Mouse (Mus musculus): Measurements from ENCODE around the gene Copa. TPM values are rescaled to one million over a fixed set of nuclear protein-coding genes. Genes with fewer than 3 reads are reported as not detected.

Gene Copa
- polyA plus RNA-seq, 1 experiment from 2014 or later: 237 TPM

Other genes starting within 250 kb of the Copa start
- 0.79 and 1.1 TPM in 2 replicates for gene Cd84, start 242.8 kb upstream of the Copa start, polyA plus RNA-seq (2015; fragmentation: Nextera tagmentation; extraction: Ambion mirVana)
- not detected in 2 replicates for gene Gm10521, start 186.9 kb upstream of the Copa start, polyA plus RNA-seq (2015; fragmentation: Nextera tagmentation; extraction: Ambion mirVana)
- 0.09 and 0.29 TPM in 2 replicates for gene Slamf6, start 165.0 kb upstream of the Copa start, polyA plus RNA-seq (2015; fragmentation: Nextera tagmentation; extraction: Ambion mirVana)
- gene Vangl2, start 54.1 kb upstream of the Copa start, polyA plus RNA-seq (2015; fragmentation: Nextera tagmentation; extraction: Ambion mirVana): 17.3 and 17.6 TPM in 2 replicates
- not detected in 2 replicates for gene Nhlh1, start 25.0 kb upstream of the Copa start, polyA plus RNA-seq (2015; fragmentation: Nextera tagmentation; extraction: Ambion mirVana)
- 130 and 137 TPM in 2 replicates for gene Ncstn, start 266 bp downstream of the Copa start, polyA plus RNA-seq (2015; fragmentation: Nextera tagmentation; extraction: Ambion mirVana)
- 149 and 154 TPM in 2 replicates for gene Pex19, start 44.2 kb downstream of the Copa start, polyA plus RNA-seq (2015; fragmentation: Nextera tagmentation; extraction: Ambion mirVana)
- gene Dcaf8, start 65.6 kb downstream of the Copa start, polyA plus RNA-seq (2015; fragmentation: Nextera tagmentation; extraction: Ambion mirVana): 125 and 132 TPM in 2 replicates
- gene Pea15a, start 124.3 kb downstream of the Copa start, polyA plus RNA-seq (2015; fragmentation: Nextera tagmentation; extraction: Ambion mirVana): 107 and 124 TPM in 2 replicates
- gene Casq1, start 137.3 kb downstream of the Copa start, polyA plus RNA-seq (2015; fragmentation: Nextera tagmentation; extraction: Ambion mirVana): 6.2 and 8.9 TPM in 2 replicates
- 0.05 TPM in 1 of 2 replicates, not detected in the other for gene Atp1a4, start 175.9 kb downstream of the Copa start, polyA plus RNA-seq (2015; fragmentation: Nextera tagmentation; extraction: Ambion mirVana)
- gene Igsf8, start 179.1 kb downstream of the Copa start, polyA plus RNA-seq (2015; fragmentation: Nextera tagmentation; extraction: Ambion mirVana): 48.9 and 54.4 TPM in 2 replicates
- 2.2 and 2.9 TPM in 2 replicates for gene Atp1a2, start 215.5 kb downstream of the Copa start, polyA plus RNA-seq (2015; fragmentation: Nextera tagmentation; extraction: Ambion mirVana)
- not detected in 2 replicates for gene Kcnj9, start 246.8 kb downstream of the Copa start, polyA plus RNA-seq (2015; fragmentation: Nextera tagmentation; extraction: Ambion mirVana)

All from kidney, embryonic 15.5 days (tissue).